Mouse (Mus musculus): ENCODE results near the gene Kif2c.

The Kif2c gene

GRCm38 (mm10) chr4:117134601-117134995, 47.8 kb downstream of the Kif2c start:
- DNase-seq (ENCODE audit: low read depth), result no peak

- DNase-seq (ENCODE audit: low read depth), result peak; percentile 100
Observed at GRCm38 (mm10) chr4:117133817-117134600, 48.4 kb downstream of the Kif2c start, which contains the start of gene Plk3. Gene Plk3, minus strand, starts transcription at chr4:117133963.

DNA sequence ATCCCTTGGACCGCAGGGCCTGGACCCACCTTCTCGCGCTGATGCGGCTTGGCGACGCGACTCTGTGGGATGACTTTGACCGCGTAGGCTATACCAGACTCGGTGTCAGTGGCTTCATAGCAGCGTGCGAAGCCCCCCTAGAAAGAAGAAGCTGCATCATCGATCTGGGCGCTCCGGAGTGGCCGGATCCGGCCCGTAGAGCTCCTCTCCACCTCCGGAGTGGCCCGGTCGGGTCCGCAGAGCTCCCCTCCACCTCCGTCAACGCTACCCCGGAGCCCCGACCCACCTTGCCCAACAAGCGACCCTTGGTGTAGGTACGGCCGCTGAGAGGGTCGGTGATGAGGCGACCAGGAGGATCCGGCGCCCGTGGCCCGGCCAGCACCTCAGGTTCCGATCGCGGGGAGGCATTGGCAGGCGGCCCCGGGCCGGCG, 49.1 kb downstream of the Kif2c start:
- DNase-seq (ENCODE audit: low read depth), result no peak

- DNase-seq (ENCODE audit: low read depth), result no peak
Observed at GRCm38 (mm10) chr4:117132794-117133143, 49.7 kb downstream of the Kif2c start.

GRCm38 (mm10) chr4:117131890-117132793, 50.3 kb downstream of the Kif2c start:
- DNase-seq (ENCODE audit: low read depth), result no peak

GRCm38 (mm10) chr4:117131198-117131597, 51.2 kb downstream of the Kif2c start:
- no peak for DNase-seq (ENCODE audit: low read depth)

- no peak for DNase-seq (ENCODE audit: low read depth)
Observed at GRCm38 (mm10) chr4:117130790-117131189, 51.6 kb downstream of the Kif2c start.

DNA sequence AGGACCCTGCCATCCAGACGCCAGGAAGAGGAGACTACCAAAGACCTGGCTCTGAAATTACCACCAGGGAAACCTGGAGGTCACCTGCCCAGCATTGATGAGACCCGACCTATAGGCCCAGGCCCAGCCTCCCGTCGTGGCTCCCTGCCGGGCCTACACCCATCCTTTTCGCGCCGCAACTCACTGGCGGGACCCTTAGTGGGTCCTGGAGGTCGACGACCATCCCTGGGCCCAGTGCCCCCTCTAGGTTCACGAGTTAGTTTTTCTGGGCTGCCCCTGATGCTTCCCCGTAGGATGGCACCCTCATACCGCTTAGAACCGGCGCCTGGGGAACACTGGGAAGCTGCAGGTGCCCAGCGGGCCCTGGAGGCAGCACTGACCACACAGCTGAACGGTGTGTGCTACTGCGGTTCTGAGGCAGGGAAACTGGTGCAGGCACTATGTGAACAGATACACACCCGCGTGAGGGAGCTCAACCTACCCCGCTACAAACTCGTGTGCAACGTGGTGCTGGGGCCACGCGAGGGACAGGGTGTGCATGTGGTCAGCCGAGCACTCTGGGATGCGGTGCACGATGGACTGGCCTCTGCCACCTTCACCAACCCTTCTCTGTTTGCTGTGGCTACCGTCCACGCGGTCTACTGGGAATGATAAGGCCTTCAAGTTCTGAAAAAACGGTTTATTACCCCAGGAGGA, 54.3 kb downstream of the Kif2c start:
- DNase-seq (ENCODE audit: low read depth), result no peak

- DNase-seq (ENCODE audit: low read depth), result no peak
Observed at GRCm38 (mm10) chr4:117126675-117127290, 55.7 kb downstream of the Kif2c start, which contains the start of gene Tctex1d4. Gene Tctex1d4, plus strand, starts transcription at chr4:117126794.

- DNase-seq (ENCODE audit: low read depth), result peak; percentile 84
Observed at GRCm38 (mm10) chr4:117125910-117126674, 56.3 kb downstream of the Kif2c start.

DNA sequence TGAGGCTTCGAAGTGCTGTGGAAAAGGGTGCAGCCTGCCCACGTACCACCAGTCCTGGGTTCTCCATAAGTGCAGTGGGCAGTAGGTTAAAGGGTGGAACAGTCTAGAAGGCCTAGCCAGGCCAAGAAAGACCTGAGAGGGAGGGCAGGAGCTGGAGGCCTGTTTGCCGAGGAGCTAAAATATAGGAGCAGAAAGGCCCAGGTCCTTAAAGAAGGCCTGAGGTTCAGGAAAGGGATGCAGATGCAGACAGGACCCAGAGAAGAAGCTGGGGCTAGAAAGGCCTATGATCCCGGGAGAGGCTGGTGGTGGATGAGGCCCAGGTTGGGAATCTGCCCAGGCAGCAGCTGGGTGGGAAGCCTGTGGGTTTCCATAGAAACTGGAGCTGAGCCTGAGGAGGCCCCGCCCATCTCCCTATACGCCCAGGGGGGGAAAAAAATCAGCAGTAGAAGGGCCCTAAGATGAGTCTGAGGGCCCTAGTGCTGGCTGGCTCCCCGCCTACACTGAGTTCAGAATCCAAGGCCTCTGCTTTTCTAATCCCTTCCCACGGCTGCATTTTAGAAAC, 57.0 kb downstream of the Kif2c start, which contains the start of gene Btbd19:
Gene Btbd19 (minus strand): TSS at position 378 of the 562 bp plus-strand sequence.
- no peak for DNase-seq (ENCODE audit: low read depth)

GRCm38 (mm10) chr4:117124518-117125347, 57.7 kb downstream of the Kif2c start:
- peak; percentile 92 for DNase-seq (ENCODE audit: low read depth)

GRCm38 (mm10) chr4:117124218-117124517, 58.3 kb downstream of the Kif2c start:
- DNase-seq (ENCODE audit: low read depth), result no peak

- peak; percentile 48 for DNase-seq (ENCODE audit: low read depth)
Observed at GRCm38 (mm10) chr4:117123546-117124217, 58.8 kb downstream of the Kif2c start.

DNA sequence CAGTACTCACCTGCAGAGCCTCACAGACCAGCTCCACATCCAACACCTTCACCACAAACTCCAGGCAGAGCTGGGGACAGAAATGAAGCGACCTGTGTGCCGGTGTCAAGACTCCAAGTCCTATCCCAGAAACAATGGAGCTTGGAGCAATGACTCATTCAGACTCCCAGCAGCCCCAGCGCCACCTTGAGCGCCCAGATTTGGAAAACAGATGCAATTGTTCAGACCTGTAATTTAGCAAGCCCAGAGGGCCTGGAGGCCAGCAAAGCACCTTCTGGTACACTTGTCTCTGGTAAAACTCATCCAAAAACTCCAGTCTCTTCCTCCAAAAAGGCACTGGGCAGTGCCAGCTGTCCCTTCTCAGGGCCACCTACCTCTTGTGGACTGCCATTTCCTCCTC, 60.2 kb downstream of the Kif2c start:
- no peak for DNase-seq (ENCODE audit: low read depth)

- DNase-seq (ENCODE audit: low read depth), result peak; percentile 89
Observed at GRCm38 (mm10) chr4:117120445-117121414, 61.7 kb downstream of the Kif2c start.

DNA sequence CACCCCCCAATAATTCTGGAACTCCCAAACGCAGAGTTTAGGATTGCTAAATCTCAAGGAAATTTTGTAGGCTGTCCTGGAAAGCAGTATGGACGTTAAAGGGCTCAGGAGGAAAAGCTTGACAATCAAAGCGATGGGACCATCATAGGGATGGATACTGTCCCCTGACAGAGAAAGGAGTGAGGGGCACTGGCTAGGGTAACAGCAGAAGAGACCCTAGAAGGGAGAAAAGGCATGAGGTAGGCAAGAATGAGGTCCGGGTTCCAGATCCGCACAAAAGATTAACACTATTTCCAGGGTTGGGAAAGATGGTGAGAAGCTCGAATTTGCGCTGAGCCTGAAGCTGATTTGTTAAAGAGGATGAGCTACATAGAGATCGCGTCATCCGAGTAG, 62.4 kb downstream of the Kif2c start:
- DNase-seq (ENCODE audit: low read depth), result no peak

- DNase-seq (ENCODE audit: low read depth), result no peak
Observed at GRCm38 (mm10) chr4:117119636-117120035, 62.8 kb downstream of the Kif2c start.
